Mouse (Mus musculus) lung, adult 2 months (tissue): ENCODE results near the gene Ccser1.

ENCODE experiments used
- CTCF ChIP-seq: fragments of 200-500 bp; IDR thresholded peaks from 2 replicates; pipeline ENCODE4 v1.5.1; 2011; ENCODE audit warnings: mild to moderate bottlenecking, low read length, control low read depth; ENCODE audit not compliant: insufficient read depth
- POLR2A ChIP-seq: fragments of 200-500 bp; IDR thresholded peaks from 2 replicates; pipeline ENCODE4 v1.6.1; 2011; ENCODE audit warnings: low read depth, mild to moderate bottlenecking, control low read depth, low read length, borderline replicate concordance; ENCODE audit errors: extremely low read depth

- TF ChIP-seq CTCF (no peak), POLR2A (no peak)
Observed at GRCm38 (mm10) chr6:61976878-61977277, 796.8 kb downstream of the Ccser1 start.
